Mouse (Mus musculus) heart, embryonic 13.5 days (tissue): Measurements from ENCODE around the gene Cchcr1. TPM values are rescaled to one million over a fixed set of nuclear protein-coding genes. Genes with fewer than 3 reads are reported as not detected.

Experiments
- ATAC-seq: fragments of 200-750 bp; cut with Nextera tagmentation; 2 replicates; pipeline ENCODE4 v1.8.0; 2017; ENCODE audit warnings: moderate TSS enrichment; ENCODE audit not compliant: insufficient number of reproducible peaks, low FRiP score, low TSS enrichment; ENCODE audit errors: extremely low read depth
- H3K27ac ChIP-seq: fragments of 300-500 bp; sonication (generic); replicated peaks from 2 replicates; pipeline ENCODE4 v1.5.1; 2015; ENCODE audit warnings: moderate library complexity, mild to moderate bottlenecking, inconsistent platforms
- H3K27me3 ChIP-seq: fragments of 300-500 bp; sonication (generic); replicated peaks from 2 replicates; pipeline ENCODE4 v1.6.1; 2015; ENCODE audit warnings: mild to moderate bottlenecking, inconsistent platforms
- H3K36me3 ChIP-seq: fragments of 300-500 bp; sonication (generic); 2 replicates; pipeline ENCODE4 v1.6.1; 2015; ENCODE audit warnings: mild to moderate bottlenecking, inconsistent platforms
- H3K4me1 ChIP-seq: fragments of 300-500 bp; sonication (generic); 2 replicates; pipeline ENCODE4 v1.6.1; 2015; ENCODE audit warnings: inconsistent platforms
- H3K4me2 ChIP-seq: fragments of 300-500 bp; sonication (generic); 2 replicates; pipeline ENCODE4 v1.6.1; 2015; ENCODE audit warnings: inconsistent platforms, mild to moderate bottlenecking, moderate library complexity
- H3K4me3 ChIP-seq: fragments of 300-500 bp; sonication (generic); 2 replicates; pipeline ENCODE4 v1.5.1; 2015; ENCODE audit warnings: moderate library complexity, mild to moderate bottlenecking, inconsistent platforms
- H3K9ac ChIP-seq: fragments of 300-500 bp; sonication (generic); 2 replicates; pipeline ENCODE4 v1.6.1; 2015; ENCODE audit warnings: inconsistent platforms, mild to moderate bottlenecking, moderate library complexity
- H3K9me3 ChIP-seq: fragments of 300-500 bp; sonication (generic); 2 replicates; pipeline ENCODE4 v1.6.1; 2016; ENCODE audit warnings: inconsistent platforms
- WGBS: fragments of 180-500 bp; shearing (Covaris S2); methylation state at CpG from one replicate; pipeline ENCODE4 v1.1.7; 2015; ENCODE audit warnings: mixed read lengths; 5-methylcytosine and 5-hydroxymethylcytosine counted together
- polyA plus RNA-seq: library from polyadenylated mRNA; unstranded; fragments of >200 nt; fragmentation: Nextera tagmentation; extraction: Ambion mirVana; gene quantifications from 2 replicates; pipeline ENCODE4 v1.2.1, GENCODE M21; 2015

Cchcr1 gene
- polyA plus RNA-seq, 1 experiment from 2014 or later, result 12.3 TPM

GRCm38 (mm10) chr17:35556186-35556765, 39.4 kb downstream of the Cchcr1 start:
- no peaks in the 10 kb centered on the region for H3K27me3 ChIP-seq
- H3K4me3 ChIP-seq, result no peak overlapping the region
- no peak overlapping the region for H3K27ac ChIP-seq
- peaks cover 14% of the 10 kb centered on the region for H3K4me1 ChIP-seq
- no peak overlapping the region for H3K9ac ChIP-seq
- H3K36me3 ChIP-seq, result no peaks in the 10 kb centered on the region
- no peaks in the 10 kb centered on the region for H3K9me3 ChIP-seq
- no peak overlapping the region for H3K4me2 ChIP-seq
- 81% methylated on average over 13 of the region's 13 CpGs for WGBS
- ATAC-seq, result no peak

- no peak overlapping the region for H3K4me3 ChIP-seq
Observed at GRCm38 (mm10) chr17:35556812-35557211, 39.9 kb downstream of the Cchcr1 start.

DNA sequence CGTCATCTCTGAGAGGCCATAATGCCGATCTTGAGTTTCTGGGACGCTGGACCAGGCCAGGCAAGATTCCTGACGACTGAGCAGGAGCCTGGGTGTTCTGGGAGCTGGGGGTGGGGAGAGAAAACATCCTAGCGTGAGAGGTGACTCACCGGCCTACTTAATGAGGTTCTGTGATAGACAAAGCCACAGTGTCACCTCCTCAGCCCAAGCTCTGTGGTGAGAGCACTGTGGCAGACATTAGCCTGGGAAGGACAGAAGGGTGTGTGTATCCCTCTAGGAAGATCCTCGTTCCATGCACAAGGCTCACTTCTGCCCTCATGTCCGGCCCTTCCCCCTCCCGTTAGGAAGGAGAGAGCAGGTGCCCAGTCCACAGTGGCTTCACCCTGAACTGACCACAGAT, 40.5 kb downstream of the Cchcr1 start:
- peaks cover 3% of the 10 kb centered on the region; the same call in 1 of the 2 replicates for H3K4me1 ChIP-seq
- H3K27me3 ChIP-seq, result no peaks in the 10 kb centered on the region
- WGBS, result 59% methylated on average over 9 of the region's 9 CpGs
- ATAC-seq, result no peak
- no peak overlapping the region for H3K4me2 ChIP-seq
- H3K9ac ChIP-seq, result no peak overlapping the region
- no peaks in the 10 kb centered on the region for H3K36me3 ChIP-seq
- no peaks in the 10 kb centered on the region for H3K9me3 ChIP-seq
- no peak overlapping the region for H3K4me3 ChIP-seq
- H3K27ac ChIP-seq, result no peak overlapping the region

More at GRCm38 (mm10) chr17:35556812-35557211, 39.9 kb downstream of the Cchcr1 start:
- Histone ChIP-seq H3K36me3 (no peaks in the 10 kb centered on the region), H3K9me3 (no peaks in the 10 kb centered on the region), H3K27me3 (no peaks in the 10 kb centered on the region), H3K4me2 (no peak overlapping the region), H3K4me1 (peaks cover 8% of the 10 kb centered on the region), H3K27ac (no peak overlapping the region), H3K9ac (no peak overlapping the region)
- 27% methylated on average over 5 of the region's 5 CpGs for WGBS
- no peak for ATAC-seq

DNA sequence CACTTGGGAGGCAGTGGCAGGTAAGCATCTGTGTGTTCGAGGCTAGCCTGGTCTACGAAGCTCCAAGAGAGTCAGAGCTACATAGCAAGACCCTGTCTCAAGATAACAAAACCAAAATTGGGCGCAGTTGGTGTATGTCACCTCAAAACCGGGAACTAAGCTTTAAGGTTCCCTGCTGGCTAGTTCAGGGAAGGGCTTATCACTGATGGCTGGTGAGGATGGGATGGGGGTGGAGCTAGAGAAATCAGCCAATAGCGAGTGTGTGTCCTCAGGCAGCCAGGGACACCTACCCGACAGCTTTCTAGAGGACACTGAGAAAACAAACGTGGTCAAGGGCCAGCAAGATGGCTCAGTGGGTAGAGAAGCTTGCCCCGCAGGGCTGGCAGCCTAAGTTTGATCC, 41.3 kb downstream of the Cchcr1 start:
- no peaks in the 10 kb centered on the region for H3K9me3 ChIP-seq
- H3K36me3 ChIP-seq, result no peaks in the 10 kb centered on the region
- H3K9ac ChIP-seq, result no peak overlapping the region
- no peaks in the 10 kb centered on the region for H3K27me3 ChIP-seq
- no peak overlapping the region for H3K4me3 ChIP-seq
- H3K4me1 ChIP-seq, result 0 out of 2 replicates have a peak, but pooled peaks cover 3% of the 10 kb centered on the region
- 47% methylated on average over 8 of the region's 8 CpGs for WGBS
- no peak for ATAC-seq
- no peak overlapping the region for H3K27ac ChIP-seq
- no peak overlapping the region for H3K4me2 ChIP-seq

DNA sequence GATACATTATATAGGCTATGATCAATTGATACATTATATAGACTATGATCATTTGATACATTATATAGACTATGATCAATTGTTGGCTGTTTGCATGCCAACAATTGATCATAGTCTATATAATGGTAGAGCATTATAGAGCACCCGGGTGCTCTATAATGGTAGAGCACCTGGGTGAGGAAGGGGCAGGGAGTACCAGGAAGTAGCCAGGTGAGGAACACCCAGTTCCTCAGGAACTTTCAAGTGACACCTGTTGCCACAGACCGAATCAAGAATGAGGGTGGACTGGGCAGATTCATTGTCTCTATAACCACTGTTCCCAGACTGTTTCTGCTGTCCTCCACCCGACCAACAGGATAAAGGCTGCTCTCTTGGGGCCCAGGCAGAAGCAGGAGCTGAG, 50.2 kb downstream of the Cchcr1 start, which contains the start of gene 2300002M23Rik:
Gene 2300002M23Rik, plus strand, starts transcription at position 301 of the 400 bp plus-strand sequence.
- Histone ChIP-seq H3K27ac (no peak within 1 kb of the TSS), H3K9ac (no peak within 1 kb of the TSS), H3K9me3 (no peaks in the 10 kb centered on the region), H3K4me3 (no peak within 1 kb of the TSS), H3K36me3 (no peaks in the 10 kb centered on the region), H3K27me3 (peaks cover 45% of the 10 kb centered on the region), H3K4me2 (0 out of 2 replicates have a peak within 1 kb of the TSS, but pooled peaks have one; percentile 9), H3K4me1 (peaks cover 13% of the 10 kb centered on the region)
- WGBS, result 42% methylated on average over 3 of the region's 3 CpGs
- no peak for ATAC-seq

- Histone ChIP-seq H3K36me3 (no peaks in the 10 kb centered on the region), H3K4me1 (peaks cover 13% of the 10 kb centered on the region), H3K9ac (no peak overlapping the region), H3K27ac (no peak overlapping the region), H3K27me3 (peaks cover 45% of the 10 kb centered on the region), H3K9me3 (no peaks in the 10 kb centered on the region), H3K4me3 (no peak overlapping the region), H3K4me2 (0 out of 2 replicates have a peak overlapping the region, but pooled peaks have one; percentile 9)
- 18% methylated on average over 9 of the region's 9 CpGs for WGBS
- no peak for ATAC-seq
Observed at GRCm38 (mm10) chr17:35567767-35568166, 50.9 kb downstream of the Cchcr1 start.

DNA sequence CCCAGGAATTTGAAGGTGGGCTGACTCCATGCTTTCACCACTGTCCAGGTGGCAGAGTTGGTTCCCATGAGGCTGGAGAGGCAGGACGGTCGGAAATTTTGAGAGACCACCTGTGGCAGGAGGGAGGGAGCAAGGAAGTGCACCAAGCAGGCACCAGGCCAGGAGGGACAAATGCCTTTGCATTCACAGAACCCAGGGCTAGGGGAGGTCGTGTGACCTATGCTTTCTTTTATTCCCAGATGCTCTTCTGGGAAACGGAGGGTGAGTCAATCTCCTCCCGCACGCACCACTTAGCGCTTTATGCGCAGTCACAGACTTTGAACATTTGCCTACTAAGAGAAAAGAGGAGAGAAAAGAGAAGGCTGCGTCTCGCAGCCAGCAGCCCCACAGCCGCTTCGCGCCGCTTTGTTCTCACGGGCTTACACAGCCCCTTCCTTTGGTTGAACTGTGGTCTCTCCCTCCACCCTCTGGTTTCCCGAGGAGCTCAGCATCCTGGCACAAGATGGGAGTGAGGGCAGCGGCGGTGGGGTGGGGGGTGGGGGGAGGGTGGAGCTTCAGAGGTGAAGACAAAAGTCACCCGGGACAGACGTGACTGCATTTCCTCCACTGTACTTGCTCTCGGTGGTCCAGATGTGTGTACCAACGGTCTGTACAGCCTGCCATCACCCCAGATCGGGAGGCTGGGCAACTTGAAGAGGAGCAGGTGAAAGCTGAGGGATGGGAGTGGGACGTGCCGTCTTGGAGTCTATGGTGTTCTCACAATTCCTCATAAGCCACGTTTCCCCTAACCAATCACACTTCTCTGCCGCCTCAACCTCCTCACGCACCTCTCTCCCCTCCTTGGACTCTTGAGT, 52.4 kb downstream of the Cchcr1 start:
- H3K27me3 ChIP-seq, result peaks cover 47% of the 10 kb centered on the region
- peak overlapping the region; percentile 46 for H3K4me3 ChIP-seq
- no peaks in the 10 kb centered on the region for H3K9me3 ChIP-seq
- H3K4me2 ChIP-seq, result peak overlapping the region; percentile 71
- 6% methylated on average over 28 of the region's 28 CpGs for WGBS
- H3K4me1 ChIP-seq, result peaks cover 13% of the 10 kb centered on the region
- H3K36me3 ChIP-seq, result no peaks in the 10 kb centered on the region
- H3K9ac ChIP-seq, result peak overlapping the region; percentile 75
- H3K27ac ChIP-seq, result no peak overlapping the region
- peak; percentile 37 for ATAC-seq

DNA sequence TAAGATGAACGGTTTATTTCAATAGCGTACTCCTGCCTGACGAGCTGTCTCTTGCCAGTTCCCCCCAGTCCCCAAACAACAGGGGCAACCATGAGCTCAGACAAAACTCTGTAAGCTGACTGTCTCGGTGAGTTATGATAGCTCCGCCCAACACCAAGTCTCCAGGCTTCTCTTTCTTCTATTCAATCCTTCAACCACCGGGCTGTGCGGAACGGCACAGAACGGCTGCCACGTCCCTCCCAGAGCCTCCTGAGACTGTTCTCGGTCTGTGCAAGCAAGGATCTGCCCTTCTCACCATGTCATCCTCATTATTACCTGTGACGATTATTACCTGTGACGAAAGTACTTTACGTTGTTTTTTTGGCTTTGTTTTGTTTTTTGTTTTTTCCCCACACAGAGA, 53.9 kb downstream of the Cchcr1 start:
- Histone ChIP-seq H3K9ac (no peak overlapping the region), H3K27ac (no peak overlapping the region), H3K36me3 (no peaks in the 10 kb centered on the region), H3K27me3 (peaks cover 51% of the 10 kb centered on the region), H3K4me2 (no peak overlapping the region), H3K9me3 (no peaks in the 10 kb centered on the region), H3K4me3 (no peak overlapping the region), H3K4me1 (peaks cover 13% of the 10 kb centered on the region)
- WGBS, result 82% methylated on average over 14 of the region's 14 CpGs
- ATAC-seq, result no peak

- 85% methylated on average over 7 of the region's 7 CpGs for WGBS
- Histone ChIP-seq H3K9me3 (no peaks in the 10 kb centered on the region), H3K4me3 (no peak overlapping the region), H3K4me2 (no peak overlapping the region), H3K36me3 (no peaks in the 10 kb centered on the region), H3K4me1 (peaks cover 13% of the 10 kb centered on the region), H3K27ac (no peak overlapping the region), H3K27me3 (peaks cover 51% of the 10 kb centered on the region), H3K9ac (no peak overlapping the region)
- ATAC-seq, result no peak
Observed at GRCm38 (mm10) chr17:35571477-35571876, 54.6 kb downstream of the Cchcr1 start.

GRCm38 (mm10) chr17:35578211-35578610, 61.3 kb downstream of the Cchcr1 start:
- Histone ChIP-seq H3K27ac (no peak overlapping the region), H3K4me1 (no peaks in the 10 kb centered on the region), H3K9ac (no peak overlapping the region), H3K4me3 (no peak overlapping the region), H3K27me3 (peaks cover 33% of the 10 kb centered on the region), H3K4me2 (no peak overlapping the region), H3K36me3 (no peaks in the 10 kb centered on the region), H3K9me3 (no peaks in the 10 kb centered on the region)
- 16% methylated on average over 6 of the region's 6 CpGs for WGBS
- ATAC-seq, result no peak
